Mouse (Mus musculus): ENCODE data around the gene Erf. TPM values are rescaled to one million over a fixed set of nuclear protein-coding genes. Genes with fewer than 3 reads are reported as not detected.
A peak's percentile ranks its signal among the peaks of the same experiment; 100 is the strongest.

Erf gene
- polyA plus RNA-seq, 1 experiment from 2014 or later: 24.4 TPM

- H3K9ac ChIP-seq: peak overlapping the region; percentile 68
- 1% methylated on average over 47 of the region's 49 CpGs for WGBS
- ATAC-seq (ENCODE audit: insufficient number of reproducible peaks, low FRiP score, low TSS enrichment, low read depth): peak; percentile 41
- H3K4me3 ChIP-seq: peak overlapping the region; percentile 78
- no peaks in the 10 kb centered on the region for H3K27me3 ChIP-seq
- H3K27ac ChIP-seq: peak overlapping the region; percentile 100
- peaks cover 69% of the 10 kb centered on the region for H3K4me1 ChIP-seq
- no peaks in the 10 kb centered on the region for H3K9me3 ChIP-seq
- peaks cover 10% of the 10 kb centered on the region; the same call in 1 of the 2 replicates for H3K36me3 ChIP-seq
- peak overlapping the region; percentile 77 for H3K4me2 ChIP-seq
Measured at GRCm38 (mm10) chr7:25279076-25279860, 28.7 kb upstream of the Erf start.

DNA sequence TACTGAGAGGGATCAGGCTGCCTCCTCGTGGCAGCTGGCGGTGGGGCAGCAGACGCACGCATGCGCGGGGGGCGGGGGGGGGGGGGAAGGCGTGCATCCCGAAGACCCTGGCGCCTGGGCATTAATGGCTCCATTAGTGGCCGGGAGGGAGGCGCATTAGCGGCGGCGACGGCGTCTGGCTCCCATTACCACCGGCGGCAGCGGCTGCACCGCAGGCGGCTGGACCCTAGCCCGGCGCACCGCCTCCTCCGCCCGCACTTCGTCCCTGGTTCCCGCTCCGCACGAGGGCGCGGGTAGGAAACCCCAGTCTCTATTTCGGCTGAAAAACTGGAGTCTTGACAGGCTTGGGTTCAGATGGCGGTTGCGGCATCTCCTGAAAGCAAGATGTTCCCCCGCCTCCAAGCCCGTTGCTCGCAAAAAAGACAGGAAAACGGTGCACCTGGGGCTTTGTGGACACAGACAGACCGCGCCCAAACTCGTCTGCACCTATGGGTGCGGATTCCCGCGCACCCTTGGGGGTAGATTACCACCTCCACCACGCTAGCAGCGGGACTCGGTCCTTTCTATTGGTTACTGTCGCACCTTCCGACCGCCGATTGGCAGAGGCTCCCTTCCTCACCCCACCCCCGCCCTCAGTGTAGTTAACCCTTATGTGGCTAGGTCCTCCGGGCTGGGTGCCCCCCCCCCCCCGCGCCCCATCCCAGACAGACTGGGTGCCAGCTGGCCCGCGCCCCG lies 27.9 kb upstream of the Erf start:
- under 1% methylated on average over 53 of the region's 60 CpGs for WGBS
- Histone ChIP-seq H3K36me3 (peaks cover 17% of the 10 kb centered on the region), H3K4me2 (peak overlapping the region; percentile 77), H3K27me3 (no peaks in the 10 kb centered on the region), H3K9me3 (no peaks in the 10 kb centered on the region), H3K27ac (peak overlapping the region; percentile 100), H3K9ac (peak overlapping the region; percentile 68), H3K4me1 (peaks cover 69% of the 10 kb centered on the region), H3K4me3 (peak overlapping the region; percentile 78)
- ATAC-seq (ENCODE audit: insufficient number of reproducible peaks, low FRiP score, low TSS enrichment, low read depth): peak; percentile 46

GRCm38 (mm10) chr7:25277998-25278340 lies 27.4 kb upstream of the Erf start:
- peak overlapping the region; percentile 77 for H3K4me2 ChIP-seq
- no peaks in the 10 kb centered on the region for H3K9me3 ChIP-seq
- H3K4me1 ChIP-seq: peaks cover 70% of the 10 kb centered on the region
- ATAC-seq (ENCODE audit: insufficient number of reproducible peaks, low FRiP score, low TSS enrichment, low read depth): no peak
- peak overlapping the region; percentile 78 for H3K4me3 ChIP-seq
- H3K9ac ChIP-seq: peak overlapping the region; percentile 17; the same call in 1 of the 2 replicates
- no peaks in the 10 kb centered on the region for H3K27me3 ChIP-seq
- WGBS: 9% methylated on average over 4 of the region's 4 CpGs
- H3K27ac ChIP-seq: peak overlapping the region; percentile 100
- H3K36me3 ChIP-seq: peaks cover 22% of the 10 kb centered on the region

- Histone ChIP-seq H3K9me3 (no peaks in the 10 kb centered on the region), H3K4me1 (peaks cover 76% of the 10 kb centered on the region), H3K36me3 (peaks cover 28% of the 10 kb centered on the region), H3K27ac (peak overlapping the region; percentile 100), H3K9ac (0 out of 2 replicates have a peak overlapping the region, but pooled peaks have one; percentile 17), H3K27me3 (no peaks in the 10 kb centered on the region), H3K4me3 (peak overlapping the region; percentile 78), H3K4me2 (peak overlapping the region; percentile 77)
- no peak for ATAC-seq (ENCODE audit: insufficient number of reproducible peaks, low FRiP score, low TSS enrichment, low read depth)
- WGBS: 67% methylated on average over 4 of the region's 4 CpGs
Measured at GRCm38 (mm10) chr7:25277405-25277804, 26.8 kb upstream of the Erf start.

DNA sequence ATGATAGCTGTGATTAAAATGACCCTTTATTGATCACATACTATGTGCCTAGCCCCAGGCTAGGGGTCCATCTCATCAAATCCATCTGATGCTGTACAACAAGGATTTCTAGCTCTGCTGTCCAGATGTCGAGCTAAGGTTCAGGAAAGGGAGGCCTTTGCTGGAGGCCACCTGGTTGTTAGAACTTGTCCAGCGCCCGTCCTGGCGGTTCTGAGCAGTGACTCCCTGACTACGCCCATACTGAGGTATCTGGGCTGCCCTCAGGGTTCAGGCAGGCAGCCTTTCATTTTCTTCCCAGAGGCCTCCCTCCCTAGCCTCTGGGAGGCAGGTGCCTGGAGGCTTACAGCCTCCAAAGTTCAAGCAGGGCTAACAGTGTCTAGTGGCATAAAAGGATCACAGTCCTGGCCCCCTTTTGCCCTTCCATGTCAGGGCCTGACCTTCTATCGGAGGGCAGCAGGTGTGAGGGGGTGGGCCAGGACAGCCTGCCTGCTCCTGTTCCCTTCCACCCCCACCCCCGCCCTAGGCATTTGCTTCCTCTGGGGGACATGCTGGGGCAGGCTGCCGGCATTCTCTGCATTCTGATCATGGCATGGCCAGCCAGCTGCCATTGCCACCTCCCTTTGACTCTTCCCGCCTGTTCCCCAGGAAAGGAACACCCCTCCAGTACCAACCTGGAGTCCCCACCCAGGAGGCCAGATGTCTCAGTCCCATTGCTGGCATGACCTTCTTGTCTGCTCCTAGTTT lies 25.2 kb upstream of the Erf start:
- Histone ChIP-seq H3K27me3 (no peaks in the 10 kb centered on the region), H3K4me3 (0 out of 2 replicates have a peak overlapping the region, but pooled peaks have one; percentile 0)
- WGBS: 36% methylated on average over 9 of the region's 9 CpGs

DNA sequence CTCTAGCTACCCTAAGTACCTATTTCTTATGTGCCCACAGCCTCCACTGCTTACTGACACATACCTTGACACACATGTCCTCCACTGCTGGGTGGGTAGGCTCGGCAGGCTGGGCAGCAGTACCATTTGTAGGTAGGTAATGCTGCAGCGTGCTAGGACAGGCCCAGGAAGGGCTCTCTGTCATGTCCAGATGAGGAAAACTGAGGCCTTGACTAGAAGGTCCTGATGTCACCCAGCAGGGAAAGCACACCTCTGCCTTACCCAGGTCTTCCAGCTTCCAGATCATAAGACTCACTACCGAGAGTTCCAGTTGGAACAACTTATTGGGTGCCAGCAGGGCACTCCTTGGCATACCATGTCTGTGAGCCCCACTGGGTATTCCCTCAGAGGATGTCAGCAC lies 24.4 kb upstream of the Erf start:
- Histone ChIP-seq H3K9ac (peak overlapping the region; percentile 8; the same call in 1 of the 2 replicates), H3K27ac (peak overlapping the region; percentile 100; the same call in 1 of the 2 replicates)
- no peak for ATAC-seq (ENCODE audit: insufficient number of reproducible peaks, low FRiP score, low TSS enrichment, low read depth)

More for the DNA sequence above, 25.2 kb upstream of the Erf start:
- H3K9ac ChIP-seq: no peak overlapping the region
- no peak overlapping the region for H3K4me2 ChIP-seq
- H3K4me1 ChIP-seq: peaks cover 72% of the 10 kb centered on the region
- ATAC-seq (ENCODE audit: insufficient number of reproducible peaks, low FRiP score, low TSS enrichment, low read depth): no peak
- H3K9me3 ChIP-seq: no peaks in the 10 kb centered on the region
- H3K27ac ChIP-seq: peak overlapping the region; percentile 100
- peaks cover 44% of the 10 kb centered on the region for H3K36me3 ChIP-seq

DNA sequence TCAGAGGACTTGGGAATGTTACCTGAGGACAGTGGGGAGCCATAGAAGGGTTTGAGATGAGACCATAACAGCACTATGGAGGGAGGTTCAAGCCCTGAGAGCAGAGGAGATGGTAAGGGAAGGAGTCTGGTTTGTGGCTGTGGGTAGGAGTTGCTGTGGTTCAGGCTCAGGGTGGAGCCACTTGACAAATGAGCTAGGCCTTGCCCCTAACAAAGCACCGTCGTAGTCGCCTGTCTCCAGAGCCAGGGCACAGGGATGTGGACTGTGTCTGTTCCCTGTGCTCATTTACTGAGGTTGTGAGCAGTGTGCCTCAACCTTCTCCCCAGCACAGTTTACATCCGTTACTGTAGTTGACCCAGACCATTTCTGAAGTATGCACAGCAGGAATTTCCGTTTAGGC lies 24.0 kb upstream of the Erf start:
- peaks cover 68% of the 10 kb centered on the region for H3K4me1 ChIP-seq
- H3K4me3 ChIP-seq: no peak overlapping the region
- H3K9ac ChIP-seq: peak overlapping the region; percentile 8; the same call in 1 of the 2 replicates
- H3K27me3 ChIP-seq: no peaks in the 10 kb centered on the region
- WGBS: 42% methylated on average over 5 of the region's 5 CpGs
- H3K27ac ChIP-seq: no peak overlapping the region; the same call in none of the 2 replicates
- no peaks in the 10 kb centered on the region for H3K9me3 ChIP-seq
- ATAC-seq (ENCODE audit: insufficient number of reproducible peaks, low FRiP score, low TSS enrichment, low read depth): no peak
- peaks cover 46% of the 10 kb centered on the region for H3K36me3 ChIP-seq
- no peak overlapping the region for H3K4me2 ChIP-seq

More for the DNA sequence above, 24.4 kb upstream of the Erf start:
- 77% methylated on average over 3 of the region's 3 CpGs for WGBS
- peaks cover 68% of the 10 kb centered on the region for H3K4me1 ChIP-seq
- H3K27me3 ChIP-seq: no peaks in the 10 kb centered on the region
- H3K4me2 ChIP-seq: no peak overlapping the region
- H3K4me3 ChIP-seq: no peak overlapping the region
- H3K36me3 ChIP-seq: peaks cover 46% of the 10 kb centered on the region
- H3K9me3 ChIP-seq: no peaks in the 10 kb centered on the region

DNA sequence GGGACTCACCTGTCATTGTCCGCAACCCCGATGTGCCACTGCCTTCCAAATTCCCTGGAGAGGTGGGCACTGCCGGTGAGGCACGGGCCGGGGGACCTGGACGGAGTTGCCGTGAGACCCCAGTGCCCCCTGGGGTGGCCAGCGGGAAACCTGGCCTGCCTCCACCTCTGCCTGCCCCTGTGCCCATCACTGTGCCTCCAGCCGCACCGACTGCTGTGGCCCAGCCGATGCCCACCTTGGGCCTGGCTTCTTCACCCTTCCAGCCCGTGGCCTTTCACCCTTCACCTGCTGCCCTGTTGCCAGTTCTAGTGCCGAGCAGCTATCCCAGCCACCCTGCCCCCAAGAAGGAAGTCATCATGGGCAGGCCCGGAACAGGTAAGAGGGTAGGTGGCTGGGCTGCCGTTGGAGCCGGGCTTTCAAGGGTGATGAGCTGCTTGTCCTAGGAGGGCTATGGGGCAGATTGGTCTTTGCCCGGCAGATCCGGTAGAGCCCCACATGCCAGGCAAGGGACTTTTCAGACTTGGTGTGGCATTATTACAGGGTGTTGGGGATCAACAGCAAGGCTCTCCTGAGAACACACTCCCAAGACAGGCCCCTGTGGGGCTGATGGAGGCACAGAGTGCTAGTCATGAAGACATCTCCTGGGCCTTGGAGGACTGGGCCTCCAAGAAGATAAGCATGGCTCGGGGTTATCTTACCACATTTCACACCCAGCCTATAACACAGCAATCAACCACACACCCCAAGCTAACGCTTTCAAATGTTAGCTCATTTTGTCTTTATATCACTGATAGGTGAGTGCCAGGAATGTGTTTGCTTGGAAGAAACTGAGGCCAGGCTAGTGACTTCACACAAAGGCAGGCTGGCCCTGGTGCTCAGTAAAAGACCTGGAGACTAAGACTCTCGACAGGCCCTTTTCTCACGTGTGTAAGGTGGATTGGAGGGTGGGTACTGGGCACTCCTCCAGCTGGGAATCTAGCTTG lies 23.0 kb upstream of the Erf start:
- H3K27me3 ChIP-seq: no peaks in the 10 kb centered on the region
- H3K4me3 ChIP-seq: no peak overlapping the region
- H3K36me3 ChIP-seq: peaks cover 46% of the 10 kb centered on the region
- 0 out of 2 replicates have a peak overlapping the region, but pooled peaks have one; percentile 20 for H3K9ac ChIP-seq
- peak overlapping the region; percentile 43; the same call in 1 of the 2 replicates for H3K27ac ChIP-seq
- no peak overlapping the region for H3K4me2 ChIP-seq
- ATAC-seq (ENCODE audit: insufficient number of reproducible peaks, low FRiP score, low TSS enrichment, low read depth): no peak
- 88% methylated on average over 22 of the region's 22 CpGs for WGBS
- no peaks in the 10 kb centered on the region for H3K9me3 ChIP-seq
- H3K4me1 ChIP-seq: peaks cover 75% of the 10 kb centered on the region

- Histone ChIP-seq H3K9ac (no peak overlapping the region), H3K27me3 (no peaks in the 10 kb centered on the region), H3K4me2 (no peak overlapping the region), H3K27ac (no peak overlapping the region), H3K9me3 (no peaks in the 10 kb centered on the region), H3K36me3 (peaks cover 46% of the 10 kb centered on the region), H3K4me3 (no peak overlapping the region), H3K4me1 (peaks cover 72% of the 10 kb centered on the region)
- ATAC-seq (ENCODE audit: insufficient number of reproducible peaks, low FRiP score, low TSS enrichment, low read depth): no peak
- WGBS: 80% methylated on average over 38 of the region's 38 CpGs
Measured at GRCm38 (mm10) chr7:25272445-25273258, 22.1 kb upstream of the Erf start.
